Comparison of ENCODE assay signal across 8 mouse cellular contexts in genomic region chr13:92592786-92593635, GRCm38 (mm10). TPM values are rescaled to one million over a fixed set of nuclear protein-coding genes. Genes with fewer than 3 reads are reported as not detected.
A peak's percentile ranks its signal among the peaks of the same experiment; 100 is the strongest.
DNase-seq lines count a peak whose midpoint lies in the region; ATAC-seq and TF ChIP-seq lines count a peak whose summit lies in the region.

No protein-coding gene starts in this region.

- no peak overlapping the region for H3K9ac ChIP-seq in heart, embryonic 16.5 days (ENCODE audit: low read length)
- H3K9ac ChIP-seq in limb, embryonic 14.5 days (ENCODE audit: low read depth, low read length, severe bottlenecking): no peak overlapping the region
- no peak overlapping the region for H3K9ac ChIP-seq in neural tube, embryonic 12.5 days

- H3K9me3 ChIP-seq in heart, embryonic 16.5 days (replicated peaks; ENCODE audit: control insufficient read depth, low read length): no peaks in the 10 kb centered on the region
- no peaks in the 10 kb centered on the region for H3K9me3 ChIP-seq in limb, embryonic 14.5 days (ENCODE audit: control insufficient read depth, low read length)
- no peaks in the 10 kb centered on the region for H3K9me3 ChIP-seq in neural tube, embryonic 12.5 days

- peak overlapping the region; percentile 14; the same call in 1 of the 2 replicates for H3K27ac ChIP-seq in heart, embryonic 16.5 days (ENCODE audit: low read length)
- no peak overlapping the region for H3K27ac ChIP-seq in limb, embryonic 14.5 days (replicated peaks; ENCODE audit: low read depth, low read length)
- no peak overlapping the region for H3K27ac ChIP-seq in neural tube, embryonic 12.5 days

- WGBS in heart, embryonic 16.5 days: 14% methylated on average over 12 of the region's 12 CpGs
- 40% methylated on average over 12 of the region's 12 CpGs for WGBS in limb, embryonic 14.5 days
- 11% methylated on average over 12 of the region's 12 CpGs for WGBS in neural tube, embryonic 12.5 days

- intact Hi-C loops in left cerebral cortex, postnatal 25 days (cut with DNase I): no loop called here

- peaks cover 11% of the 10 kb centered on the region for H3K4me1 ChIP-seq in heart, embryonic 16.5 days (ENCODE audit: control insufficient read depth, insufficient read depth, low read length)
- peaks cover 3% of the 10 kb centered on the region; the same call in 1 of the 2 replicates for H3K4me1 ChIP-seq in limb, embryonic 14.5 days (ENCODE audit: control insufficient read depth, insufficient read depth, low read length)
- peaks cover 20% of the 10 kb centered on the region for H3K4me1 ChIP-seq in neural tube, embryonic 12.5 days

- no peaks in the 10 kb centered on the region for H3K36me3 ChIP-seq in heart, embryonic 16.5 days (ENCODE audit: control insufficient read depth, insufficient read depth)
- H3K36me3 ChIP-seq in limb, embryonic 14.5 days (ENCODE audit: control insufficient read depth, insufficient read depth, low read length): no peaks in the 10 kb centered on the region
- H3K36me3 ChIP-seq in neural tube, embryonic 12.5 days: no peaks in the 10 kb centered on the region

- H3K4me2 ChIP-seq in heart, embryonic 16.5 days (ENCODE audit: low read depth, low read length): peak overlapping the region; percentile 16; the same call in 1 of the 2 replicates
- no peak overlapping the region for H3K4me2 ChIP-seq in limb, embryonic 14.5 days (replicated peaks; ENCODE audit: low read depth, low read length, severe bottlenecking)
- H3K4me2 ChIP-seq in neural tube, embryonic 12.5 days (replicated peaks): 0 out of 2 replicates have a peak overlapping the region, but pooled peaks have one; percentile 18

- peak; percentile 34 to 70 for DNase-seq in left cerebral cortex, postnatal 25 days (ENCODE audit: low spot score in 2 of 2)
- DNase-seq in left cerebral cortex, adult 11 months (ENCODE audit: low spot score): no peak
- peak; percentile 92 for DNase-seq in embryo, embryonic 10 days (ENCODE audit: low spot score)
- peak; percentile 12 for DNase-seq in limb, embryonic 14.5 days (ENCODE audit: low spot score)
- no peak for DNase-seq in cerebellum, adult 11-12 months
- no peak for DNase-seq in Muller cell, postnatal 12 days (ENCODE audit: inconsistent ontology term)

- peak; percentile 58 for ATAC-seq in heart, embryonic 16.5 days (replicated peaks; ENCODE audit: extremely low read depth, insufficient read depth, low FRiP score)
- no peak for ATAC-seq in limb, embryonic 14.5 days (ENCODE audit: low FRiP score, low read depth)
- ATAC-seq in neural tube, embryonic 12.5 days (ENCODE audit: low FRiP score, low read depth): peak; percentile 45; the same call in 1 of the 2 replicates

- no peak for TF ChIP-seq POLR2A in limb, embryonic 14.5 days (IDR thresholded peaks at IDR 0.05; ENCODE audit: borderline replicate concordance, extremely low read depth, insufficient read depth, insufficient read length)

- H3K27me3 ChIP-seq in heart, embryonic 16.5 days (ENCODE audit: control insufficient read depth, insufficient read depth, low read length): no peaks in the 10 kb centered on the region
- no peaks in the 10 kb centered on the region for H3K27me3 ChIP-seq in limb, embryonic 14.5 days (ENCODE audit: control insufficient read depth, insufficient read depth, low read length)
- H3K27me3 ChIP-seq in neural tube, embryonic 12.5 days (replicated peaks): no peaks in the 10 kb centered on the region

- H3K4me3 ChIP-seq in heart, embryonic 16.5 days (ENCODE audit: low read length): no peak overlapping the region
- no peak overlapping the region for H3K4me3 ChIP-seq in limb, embryonic 14.5 days (replicated peaks; ENCODE audit: low read length)
- H3K4me3 ChIP-seq in neural tube, embryonic 12.5 days: no peak overlapping the region

RNA-seq across cellular contexts. Expression of gene Spz1, which starts 17.0 kb away (rescaled TPM):
- not detected for total RNA-seq in left cerebral cortex, postnatal 25 days (2021)
- polyA plus RNA-seq in heart, embryonic 16.5 days (2015; fragmentation: Nextera tagmentation; extraction: Ambion mirVana): not detected in 2 replicates
- not detected in 2 replicates for polyA plus RNA-seq in limb, embryonic 14.5 days (2012; rRNA removed)
- polyA plus RNA-seq in limb, embryonic 14.5 days (2014; fragmentation: Nextera tagmentation; extraction: Ambion mirVana): not detected in 2 replicates
- not detected in 2 replicates for polyA plus RNA-seq in neural tube, embryonic 12.5 days (2016; fragmentation: Nextera tagmentation; extraction: Ambion mirVana)

RNA-seq across cellular contexts. Expression of gene Serinc5, which starts 17.9 kb away (rescaled TPM):
- 10 to 100 TPM; 56.3 to 71.3 TPM for total RNA-seq in left cerebral cortex, postnatal 25 days (2021)
- 11.0 and 13.6 TPM in 2 replicates for polyA plus RNA-seq in heart, embryonic 16.5 days (2015; fragmentation: Nextera tagmentation; extraction: Ambion mirVana)
- 25.9 and 31.2 TPM in 2 replicates for polyA plus RNA-seq in limb, embryonic 14.5 days (2012; rRNA removed)
- 10.9 and 13.8 TPM in 2 replicates for polyA plus RNA-seq in limb, embryonic 14.5 days (2014; fragmentation: Nextera tagmentation; extraction: Ambion mirVana)
- polyA plus RNA-seq in neural tube, embryonic 12.5 days (2016; fragmentation: Nextera tagmentation; extraction: Ambion mirVana): 23.4 and 27.9 TPM in 2 replicates

Comparison
In these comparisons a context has a peak if more than half of its experiments do, and no peak if none do; other contexts are left out.
1. DNase-seq: peak in left cerebral cortex, postnatal 25 days (2 of 2), embryo, embryonic 10 days (single experiment) and limb, embryonic 14.5 days (single experiment); none in left cerebral cortex, adult 11 months (single experiment), cerebellum, adult 11-12 months (single experiment) and Muller cell, postnatal 12 days (single experiment).